Mouse (Mus musculus) v-Abl transformed pro-B cells (cell line): ENCODE results near the gene Diras2.
"Not testable (repeated sequence)": the region's sequence is repeated elsewhere in the genome, so short reads cannot be mapped to it uniquely, and the experiment has no call there.

Experiments used
- in situ Hi-C, 2 experiments: fragments of 400-800 bp; cut with MboI; formaldehyde crosslinking; loops; one replicate each; pipeline ENCODE4 v1.15.1; 2025; ENCODE audit not compliant: unreplicated experiment in 2 of 2

Gene Diras2

DNA sequence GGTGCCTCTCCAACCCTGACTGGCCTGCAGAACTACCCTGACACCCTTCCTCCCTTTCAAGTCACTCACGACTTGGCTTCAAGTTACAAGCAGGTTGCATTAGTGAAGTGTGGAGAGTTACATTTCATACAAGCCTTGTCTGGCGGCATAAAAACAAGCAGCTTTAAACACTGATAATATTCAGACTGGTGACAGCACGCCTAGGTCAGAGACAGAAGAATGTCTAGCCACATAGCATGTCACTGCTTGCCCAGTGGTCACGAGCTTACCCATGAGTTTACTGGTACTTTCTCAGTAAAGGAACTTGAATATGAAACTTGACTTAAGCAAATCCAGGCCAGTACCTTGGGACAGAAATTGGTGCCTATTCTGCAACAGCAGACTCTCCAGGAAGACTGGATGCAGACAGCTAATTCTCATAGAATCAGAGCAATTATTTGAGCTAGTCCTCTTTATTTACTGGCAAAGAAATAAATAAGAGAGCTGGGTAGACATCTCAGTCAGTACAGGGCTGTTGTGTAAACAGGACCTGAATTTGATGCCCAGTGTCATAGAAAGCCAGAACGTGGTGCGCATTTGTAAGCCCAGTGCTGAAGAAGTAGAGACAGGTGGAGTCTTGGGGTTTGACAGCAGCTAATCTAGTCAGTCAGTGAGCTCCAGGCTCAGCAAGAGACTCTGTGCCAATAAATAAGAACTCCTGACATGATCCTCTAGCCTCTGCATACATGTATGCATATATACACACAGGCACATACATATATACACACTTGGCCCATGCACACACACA, 4.6 kb downstream of the Diras2 start:
- in situ Hi-C loops = no loop called here

DNA sequence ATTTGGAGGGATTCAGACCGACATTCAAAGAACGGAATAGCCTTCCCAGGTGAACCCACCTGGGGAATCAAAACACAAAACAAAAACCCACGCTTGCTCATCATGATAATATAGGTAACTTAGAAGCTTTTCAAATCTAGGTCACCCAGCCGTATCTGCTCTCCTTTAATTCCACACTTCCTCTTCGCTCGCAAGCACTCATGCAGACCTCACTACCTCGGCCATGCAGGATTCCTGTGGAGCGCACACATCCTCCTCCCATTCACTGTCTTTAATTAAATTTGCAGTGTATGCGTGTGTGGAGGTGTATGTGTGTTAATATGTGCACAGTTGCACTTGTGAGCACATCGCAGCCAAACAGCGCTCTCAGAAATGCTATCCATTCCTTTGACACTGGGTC, 6.8 kb downstream of the Diras2 start:
- in situ Hi-C loops = no loop called here

DNA sequence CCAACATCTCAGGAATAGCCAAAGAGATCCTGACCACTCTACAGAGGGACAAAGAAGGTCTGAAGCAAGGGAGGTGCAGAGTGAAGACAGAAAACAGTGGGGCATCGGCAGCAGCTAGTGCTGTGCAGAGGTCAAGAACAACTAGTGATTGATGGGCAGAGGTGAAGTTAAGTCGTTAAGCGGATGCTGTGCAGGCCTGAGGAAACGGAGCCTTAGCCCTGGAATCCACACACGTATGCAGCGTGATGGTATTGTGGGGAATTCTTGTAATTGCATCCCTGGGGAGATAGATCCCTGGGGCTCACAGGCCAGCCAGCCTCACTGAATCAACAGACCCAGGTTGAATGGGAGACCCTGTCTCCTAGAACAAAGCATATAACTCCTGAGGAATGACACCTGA, 9.9 kb downstream of the Diras2 start:
- in situ Hi-C loops = no loop called here

DNA sequence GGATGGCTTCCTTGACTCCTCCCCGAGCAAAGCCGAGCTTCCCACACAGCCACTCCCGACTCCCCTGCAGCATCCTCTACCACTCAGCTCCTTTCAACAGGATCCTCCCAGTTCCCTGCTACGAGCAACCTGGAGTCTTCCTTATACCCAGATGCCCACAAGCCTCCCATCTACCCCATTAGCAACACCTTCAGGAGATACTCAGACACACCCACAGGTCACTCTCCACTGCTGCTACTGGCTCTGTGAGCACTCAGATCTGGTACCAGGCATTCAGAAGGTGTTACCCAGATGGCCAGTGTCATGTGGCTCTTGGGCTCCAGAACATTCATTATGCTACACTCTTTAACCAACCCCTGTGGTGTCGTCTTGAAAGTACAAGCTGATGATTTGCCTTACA, 11.7 kb downstream of the Diras2 start:
- in situ Hi-C loops = no loop called here

DNA sequence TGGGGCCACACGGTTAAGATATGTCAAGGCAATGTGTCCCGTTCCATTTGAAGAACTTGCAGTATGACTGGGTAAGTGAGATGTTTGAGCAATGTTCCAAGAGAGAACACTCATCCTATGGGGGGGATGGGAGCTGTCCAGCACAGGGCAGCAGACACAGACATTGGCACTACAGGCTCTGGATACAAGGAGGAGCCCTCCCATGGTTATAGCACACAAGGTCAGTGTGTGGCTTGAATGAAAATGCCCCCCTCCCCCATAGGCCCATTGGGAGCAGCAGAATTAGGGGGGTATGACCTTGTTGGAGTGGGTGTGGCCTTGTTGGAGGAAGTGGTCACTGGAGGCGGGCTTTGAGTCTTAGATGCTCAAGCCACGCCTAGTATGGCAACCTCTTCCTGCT, 12.7 kb downstream of the Diras2 start:
- in situ Hi-C loops = no loop called here

DNA sequence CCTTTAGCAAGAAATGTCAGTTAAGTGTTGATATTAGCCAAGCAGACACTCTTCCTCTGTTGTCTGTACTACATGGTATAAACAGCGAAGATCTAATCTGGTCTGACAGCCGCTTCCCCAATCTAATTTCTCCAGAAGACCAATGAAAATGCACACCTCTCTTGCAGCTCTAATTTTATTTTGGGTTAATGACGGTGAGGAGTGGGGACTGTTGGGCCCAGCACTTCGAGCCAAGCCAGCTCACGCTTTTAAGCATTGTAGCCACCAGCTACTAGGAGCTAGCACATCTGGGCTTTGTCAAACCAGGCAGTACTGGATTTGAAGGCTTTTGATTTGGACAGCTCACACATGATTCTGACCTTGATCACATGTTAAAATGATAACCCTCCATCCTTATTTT, 14.1 kb downstream of the Diras2 start:
- in situ Hi-C loops = no loop called here

DNA sequence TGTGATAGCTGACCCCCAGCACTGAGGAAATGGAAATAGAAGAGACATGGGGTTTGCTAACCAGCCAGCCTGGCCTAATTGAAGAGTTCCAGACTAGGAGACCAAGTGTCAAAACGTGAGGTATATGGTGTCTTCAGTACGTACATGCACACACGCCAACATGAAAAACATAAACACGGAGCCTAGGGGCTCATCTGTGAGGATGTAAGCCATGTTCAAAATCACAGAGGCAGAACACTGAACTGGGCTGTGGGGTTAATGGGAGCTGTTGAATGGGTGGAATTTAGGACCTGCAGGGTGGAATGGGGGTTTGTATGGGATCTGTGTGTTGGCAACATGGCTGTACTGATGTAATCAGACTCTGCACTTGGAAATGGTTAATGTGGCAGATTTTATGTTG, 14.5 kb downstream of the Diras2 start:
- in situ Hi-C loops = no loop called here

DNA sequence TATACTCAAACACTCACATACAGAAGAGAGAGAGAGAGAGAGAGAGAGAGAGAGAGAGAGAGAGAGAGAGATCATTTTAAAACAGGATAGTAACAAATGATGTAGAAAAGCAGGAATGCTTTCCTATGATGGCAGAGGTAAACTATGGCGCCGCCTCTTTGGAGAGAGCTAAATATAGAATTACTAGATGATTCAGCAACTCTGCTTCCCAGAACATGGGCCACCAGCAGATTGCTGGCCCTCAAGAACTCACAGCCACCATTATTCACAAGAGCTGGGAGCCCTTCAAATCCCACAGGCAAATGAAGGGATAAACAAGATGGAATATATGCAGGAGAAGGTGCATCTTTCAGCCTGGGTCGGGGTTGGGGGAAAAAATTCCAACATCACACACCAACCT, 15.0 kb downstream of the Diras2 start:
- in situ Hi-C loops = no loop called here

DNA sequence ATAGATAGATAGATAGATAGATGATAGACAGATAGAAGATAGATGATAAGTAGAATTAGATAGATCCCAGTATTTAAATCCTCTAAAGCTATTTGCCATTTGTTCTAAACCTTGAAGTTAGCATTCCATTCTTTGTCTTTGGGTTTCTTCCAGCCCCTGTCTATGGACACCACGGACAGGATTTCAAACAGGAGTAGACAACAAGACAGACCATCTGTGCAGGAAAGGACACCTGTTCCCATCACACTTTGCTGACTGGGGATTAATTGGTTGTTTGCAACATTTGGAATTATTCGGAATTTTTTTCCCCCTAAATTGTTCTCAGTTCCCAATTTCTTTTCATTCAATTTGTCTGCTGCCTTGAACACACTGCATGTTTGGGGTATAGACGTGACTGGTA, 17.5 kb downstream of the Diras2 start:
- in situ Hi-C loops = no loop called here

DNA sequence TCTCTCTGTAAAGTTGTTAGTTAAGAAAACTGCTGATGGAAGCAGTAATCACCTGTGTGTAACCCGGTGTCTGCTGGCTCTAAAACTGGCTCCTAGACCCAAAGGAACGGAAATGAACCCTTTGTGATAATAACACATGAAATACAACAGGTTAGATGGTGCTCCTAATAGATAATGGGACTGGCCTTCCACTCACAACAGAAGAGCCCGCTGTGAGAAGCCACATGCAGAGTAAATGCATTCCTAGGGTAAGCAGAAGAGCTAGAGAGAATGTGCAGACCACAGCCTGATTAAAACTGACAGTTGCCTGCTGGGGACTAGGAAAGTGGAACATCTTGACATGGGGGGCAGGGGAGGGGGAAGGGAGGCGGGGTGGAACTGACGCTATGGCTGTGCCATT, 18.7 kb downstream of the Diras2 start:
- in situ Hi-C loops = no loop called here

DNA sequence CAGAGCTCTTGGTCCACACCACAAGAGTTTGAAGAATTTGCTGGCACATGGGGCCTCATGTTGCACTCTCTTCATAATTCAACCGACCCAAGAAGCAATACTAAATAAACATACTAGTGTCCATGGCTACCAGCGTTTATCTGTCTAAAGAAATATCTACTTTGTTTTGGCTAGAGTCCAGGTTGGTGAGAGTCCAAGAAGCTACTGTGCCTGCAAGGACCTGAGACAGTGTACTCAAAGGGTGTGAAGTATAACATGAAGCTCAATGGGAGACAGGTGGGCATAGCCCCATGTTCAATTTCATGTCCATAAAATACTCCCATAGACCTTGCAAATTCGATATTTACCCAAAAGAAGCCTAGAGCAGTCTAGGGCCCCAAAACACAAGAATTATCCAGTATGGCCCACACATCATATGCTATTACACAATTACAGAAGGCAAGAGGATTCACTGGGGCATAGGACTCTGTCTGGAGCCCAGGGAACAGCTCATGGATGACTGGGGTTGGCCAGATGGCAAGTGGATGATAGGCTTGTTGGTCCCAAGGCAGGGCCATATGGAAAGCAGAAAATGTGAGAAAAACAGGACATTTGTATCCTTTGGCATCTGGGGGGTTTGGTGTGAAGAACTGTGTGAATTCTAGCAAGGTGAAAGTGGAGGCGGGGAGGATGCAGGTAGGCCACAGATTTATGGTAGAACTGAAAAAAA, 20.8 kb downstream of the Diras2 start:
- in situ Hi-C loops = no loop called here

DNA sequence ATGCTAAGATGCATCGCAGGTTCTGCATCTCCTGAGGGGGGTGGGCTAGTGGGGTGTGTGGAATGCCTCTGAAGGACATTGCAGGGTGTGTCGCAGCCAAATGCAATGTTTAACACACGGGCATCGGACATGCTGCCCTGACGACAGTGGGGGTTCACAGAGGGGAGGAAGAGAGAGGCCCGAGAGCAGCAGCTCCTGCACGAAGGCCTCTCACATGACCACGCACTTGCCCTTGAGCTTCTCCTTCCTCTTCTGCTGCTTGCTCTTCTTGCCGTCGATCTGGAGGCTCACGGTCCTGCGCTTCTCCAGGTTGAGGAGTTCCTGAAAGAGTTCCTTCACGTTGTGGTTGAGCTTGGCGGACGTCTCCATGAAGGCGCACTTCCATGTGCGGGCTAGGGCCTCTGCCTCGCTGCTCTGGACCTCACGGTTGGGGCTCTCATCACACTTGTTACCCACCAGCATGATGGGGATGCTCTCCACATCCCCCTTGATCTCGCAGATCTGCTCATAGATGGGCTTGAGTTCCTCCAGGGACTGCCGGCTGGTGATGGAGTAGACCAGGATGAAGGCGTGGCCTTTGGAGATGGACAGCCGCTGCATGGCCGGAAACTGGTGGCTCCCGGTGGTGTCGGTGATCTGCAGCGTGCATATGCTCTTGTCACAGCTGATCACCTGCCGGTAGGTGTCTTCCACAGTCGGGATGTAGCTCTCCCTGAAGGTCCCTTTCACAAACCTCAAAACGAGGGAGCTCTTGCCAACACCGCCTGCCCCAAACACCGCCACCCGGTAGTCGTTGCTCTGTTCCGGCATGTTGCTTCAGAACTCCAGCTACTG, 23.4 kb downstream of the Diras2 start:
- in situ Hi-C loops = no loop called here

DNA sequence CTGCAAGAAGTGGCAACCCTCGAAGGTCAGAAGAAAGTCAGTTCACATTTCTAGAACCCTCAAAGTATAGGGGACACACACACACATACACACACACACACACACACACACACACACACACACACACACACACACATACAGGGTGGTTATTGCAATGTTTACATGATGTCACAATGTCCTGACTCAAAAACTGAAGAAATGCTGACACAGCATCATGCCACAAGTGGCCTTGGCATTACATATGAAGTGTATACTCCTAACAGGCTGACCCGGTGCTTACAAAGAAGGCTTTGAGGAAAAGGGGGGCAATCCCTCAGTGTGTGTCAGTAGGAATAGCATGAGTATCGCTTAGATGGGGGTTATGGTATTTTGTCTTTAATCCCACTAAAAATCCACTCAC, 24.3 kb downstream of the Diras2 start:
- in situ Hi-C loops = not testable (repeated sequence)

DNA sequence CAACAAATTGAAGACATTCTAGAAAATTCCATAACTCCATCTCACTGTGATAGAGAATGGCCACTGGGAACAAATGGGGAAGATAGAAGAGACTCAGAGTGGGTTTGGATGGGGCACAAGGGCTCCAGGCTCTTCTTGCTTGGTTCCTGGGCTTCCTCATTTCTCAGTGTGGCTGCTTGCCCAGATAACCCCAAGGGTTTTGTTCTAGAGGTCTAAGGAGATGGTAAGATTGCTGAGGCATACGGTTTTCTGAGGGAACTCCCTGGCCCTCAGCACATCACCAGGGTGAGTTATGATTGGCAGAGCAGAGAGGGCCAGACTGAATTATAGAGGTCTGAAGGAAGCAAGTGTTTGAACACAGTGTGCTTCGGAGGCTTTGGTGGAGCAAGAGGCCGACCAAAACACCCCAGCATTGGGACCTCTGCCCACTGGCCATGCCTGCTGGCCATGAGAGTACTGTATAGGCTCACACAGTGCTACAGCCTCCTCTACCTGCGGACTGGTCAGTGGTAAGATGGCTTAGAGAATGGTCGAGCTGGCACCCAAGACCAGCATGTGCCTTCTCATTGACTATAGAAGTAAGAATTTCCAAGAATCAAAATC, 25.3 kb downstream of the Diras2 start:
- in situ Hi-C loops = not testable (repeated sequence)

DNA sequence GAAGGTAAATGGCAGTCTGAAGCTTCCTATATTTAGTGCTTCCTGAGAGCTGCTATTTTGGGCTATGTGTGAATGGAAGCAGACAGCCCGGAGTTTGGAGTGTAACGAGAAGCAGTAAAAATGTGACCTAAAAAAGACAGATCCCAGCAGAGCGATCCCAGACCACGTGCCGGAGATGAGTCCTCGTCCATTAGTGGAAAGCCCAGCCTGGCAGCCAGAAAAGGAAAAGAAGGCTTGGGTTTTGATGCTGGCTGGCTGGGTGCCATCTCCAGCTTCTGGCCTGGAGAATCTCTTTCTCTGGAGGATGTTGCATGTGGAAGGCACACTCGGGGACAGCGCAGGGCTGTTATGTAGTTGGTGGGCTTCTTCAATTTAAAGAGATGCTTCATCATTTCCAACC, 29.4 kb downstream of the Diras2 start:
- in situ Hi-C loops = no loop called here

DNA sequence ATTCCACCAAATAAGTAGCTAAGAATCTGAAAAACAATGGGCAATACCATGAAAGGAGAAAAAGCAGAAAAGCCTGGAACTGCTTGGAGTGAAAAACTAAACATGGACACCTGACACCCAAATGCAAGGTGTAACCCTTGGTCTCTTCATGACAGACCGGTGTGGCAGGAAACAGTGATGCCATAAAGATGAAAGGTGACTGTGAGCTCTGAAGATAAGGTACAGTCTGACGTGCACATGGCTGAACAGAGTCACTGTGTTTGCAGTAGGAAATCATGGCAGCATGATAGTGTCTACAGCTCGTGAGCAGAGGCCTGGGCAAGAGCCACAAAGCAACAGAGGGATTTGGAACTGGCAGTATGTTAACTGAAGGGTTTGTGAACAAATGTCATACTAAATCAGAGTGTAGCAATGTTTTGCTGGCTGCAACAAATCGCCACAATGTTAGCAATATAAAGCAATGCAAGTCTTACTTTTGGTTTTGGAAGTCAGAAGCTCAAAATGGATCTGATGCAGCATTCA, 34.0 kb downstream of the Diras2 start:
- in situ Hi-C loops = no loop called here

DNA sequence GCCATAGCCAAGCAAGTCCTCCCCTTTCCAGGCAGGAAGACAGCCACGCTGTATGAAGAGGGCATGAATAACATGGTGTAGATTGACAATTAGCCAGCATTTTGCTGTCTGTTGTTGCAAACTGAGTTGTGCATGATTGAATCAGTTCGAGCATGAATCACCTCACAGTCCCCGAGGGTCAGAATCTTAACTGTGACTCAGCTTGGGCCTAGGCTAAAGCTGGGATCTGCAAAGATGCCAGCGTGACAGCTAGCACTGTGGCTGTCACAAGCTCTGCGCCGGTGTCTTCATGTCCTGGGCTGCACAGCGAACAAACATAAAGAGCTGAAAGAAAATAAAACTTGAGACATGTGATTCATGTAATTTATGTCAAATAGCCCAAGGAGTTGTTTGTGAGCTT, 42.3 kb downstream of the Diras2 start:
- in situ Hi-C loops = no loop called here

DNA sequence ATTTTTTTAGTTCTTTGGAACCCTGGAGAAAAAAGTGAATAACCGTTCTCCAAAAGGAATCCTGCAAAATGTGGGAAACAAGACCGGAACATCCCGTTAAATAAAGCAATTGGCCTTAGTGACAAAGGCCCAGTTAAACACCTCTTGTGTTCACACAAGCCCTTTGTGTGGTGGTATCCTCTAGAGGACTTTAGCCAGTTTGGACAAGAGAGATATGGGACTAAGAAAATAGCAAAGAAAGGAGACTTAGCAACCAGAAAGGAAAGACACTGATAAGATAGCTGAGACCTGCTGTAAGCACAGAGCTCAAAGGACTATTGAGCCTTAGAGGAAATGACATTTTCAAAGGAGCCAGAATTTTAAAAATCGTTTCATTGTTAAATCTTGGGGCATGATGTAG, 47.0 kb downstream of the Diras2 start:
- in situ Hi-C loops = no loop called here

DNA sequence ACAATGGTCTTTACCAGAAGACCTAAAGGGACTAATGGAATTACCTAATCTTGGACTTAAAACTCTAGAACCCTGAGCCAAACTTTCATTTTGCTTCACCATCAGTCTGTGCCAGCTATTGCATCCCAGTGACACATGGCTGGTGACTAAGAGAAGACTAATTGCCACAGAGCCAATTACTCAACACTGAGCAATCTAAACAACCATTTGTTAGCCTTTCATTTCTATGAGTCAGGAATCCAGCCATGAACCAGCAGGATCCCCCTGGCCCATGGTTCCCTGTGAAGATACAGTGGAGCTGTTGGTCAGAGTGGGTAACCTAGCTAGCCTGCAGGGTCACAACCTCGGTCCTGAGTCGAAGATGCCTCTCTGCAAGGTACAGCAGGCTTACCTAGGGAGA, 49.3 kb downstream of the Diras2 start:
- in situ Hi-C loops = no loop called here

DNA sequence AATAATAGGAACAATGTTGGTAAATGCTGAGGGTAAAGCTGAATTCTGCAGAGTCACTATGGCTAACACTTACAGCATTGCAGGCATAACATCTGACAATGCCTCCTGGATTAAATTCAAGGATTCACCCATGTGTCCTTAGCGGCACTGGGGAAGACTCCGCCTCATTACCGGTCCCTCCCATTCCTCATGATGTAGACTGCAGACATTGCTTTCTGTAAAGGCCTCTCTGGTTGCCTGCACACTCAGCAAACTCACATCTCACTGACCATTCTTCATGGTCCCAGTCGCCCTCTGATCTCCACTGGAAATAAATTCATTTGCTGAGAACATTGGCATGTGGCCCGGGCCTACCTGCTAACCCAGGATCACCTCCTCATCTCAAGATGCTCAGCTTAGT, 51.9 kb downstream of the Diras2 start:
- in situ Hi-C loops = no loop called here
